Mouse (Mus musculus) embryo, embryonic 10 days (tissue): Measurements from ENCODE around the gene Mobp.

Experiments
- DNase-seq: peaks from one replicate; pipeline ENCODE4 v3.0.0-alpha.2; 2015; ENCODE audit warnings: low spot score

The Mobp gene

DNA sequence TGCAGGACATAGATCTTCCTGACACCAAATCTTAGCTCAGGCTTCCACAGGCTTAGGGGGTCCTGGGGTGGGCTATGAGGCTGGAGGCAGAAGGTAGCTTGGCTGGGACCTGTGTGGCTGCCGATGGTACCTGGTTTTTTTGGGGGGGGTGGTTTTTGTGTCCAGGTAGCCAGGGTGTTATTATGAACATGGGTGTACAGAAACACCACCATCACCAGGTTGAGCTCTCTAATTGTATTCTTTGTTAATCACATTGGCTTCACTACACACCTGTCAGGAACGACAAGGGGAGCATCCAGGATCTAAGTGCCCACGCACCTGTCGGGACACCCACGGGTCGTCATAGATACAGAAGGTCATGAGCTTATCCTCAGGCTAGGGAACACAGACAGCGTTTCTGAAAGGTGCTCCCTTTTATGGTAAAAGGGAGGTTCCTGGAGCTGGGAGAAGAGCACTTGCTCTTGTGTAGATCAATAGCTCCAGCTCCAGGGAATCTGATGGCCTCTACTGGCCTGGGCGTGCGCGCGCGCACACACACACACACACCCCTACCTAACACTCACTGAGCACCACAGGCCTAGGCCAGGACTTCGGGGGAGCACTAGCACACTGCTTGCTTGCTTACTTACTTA is 14.9 kb upstream of the Mobp start:
- no peak for DNase-seq

DNA sequence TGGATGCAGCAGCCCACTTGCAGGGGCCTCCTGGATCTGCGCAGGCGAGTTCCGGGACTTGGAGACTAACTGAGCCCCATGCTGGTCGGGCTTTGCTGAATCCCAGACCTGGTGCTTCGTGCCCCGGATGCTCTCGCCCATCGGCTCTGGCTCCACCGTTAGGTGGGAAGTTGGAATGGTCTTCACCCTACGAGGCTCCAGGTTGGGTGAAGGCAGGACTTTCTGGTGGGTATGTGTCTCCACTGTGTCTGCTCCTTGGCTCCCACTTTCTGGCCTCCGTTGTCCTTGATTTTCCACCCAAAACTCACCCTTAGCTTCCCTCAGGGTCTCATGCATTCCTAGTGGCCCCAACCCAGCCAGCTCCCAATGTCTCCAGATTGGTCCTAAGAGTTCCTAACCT is 14.1 kb upstream of the Mobp start:
- DNase-seq = no peak

DNA sequence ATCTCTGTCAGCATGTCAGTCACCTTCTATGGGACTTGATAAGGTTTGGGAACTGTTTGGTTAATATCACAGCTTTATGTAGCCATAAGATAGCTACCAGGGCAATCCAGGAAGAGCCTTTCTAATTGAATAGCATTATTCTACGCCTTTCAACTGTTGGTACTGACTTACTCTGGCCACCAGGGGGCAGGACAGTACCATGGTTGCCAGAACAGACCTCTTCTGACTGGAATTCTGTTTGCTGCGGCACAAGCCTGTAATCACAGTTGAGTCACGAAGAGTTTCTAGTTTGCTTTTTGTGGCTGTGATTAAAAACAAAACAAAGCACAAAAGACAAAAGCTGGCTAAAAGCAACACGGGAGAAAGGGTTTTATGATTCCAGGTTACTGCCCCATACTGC is 8.9 kb upstream of the Mobp start:
- peak; percentile 90 for DNase-seq

DNA sequence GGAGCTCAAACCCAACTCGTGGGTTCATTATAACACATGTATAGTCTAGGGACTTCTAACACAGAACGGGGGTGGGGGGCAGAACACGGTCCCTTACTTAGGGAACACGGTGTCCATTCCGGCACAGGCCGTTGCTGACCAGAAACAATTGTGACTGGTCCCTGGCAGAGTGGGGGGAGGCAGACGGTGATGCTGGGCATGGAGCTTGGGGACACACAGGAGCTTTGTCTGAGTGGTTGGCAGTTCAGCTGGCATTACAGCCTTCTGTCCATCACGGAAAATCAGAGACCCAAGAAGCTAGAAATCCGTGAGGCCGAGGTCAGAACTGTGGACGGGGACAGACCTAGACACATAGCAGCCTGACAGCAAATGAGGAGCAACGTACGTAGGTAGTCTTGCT is 5.0 kb upstream of the Mobp start:
- DNase-seq = no peak

DNA sequence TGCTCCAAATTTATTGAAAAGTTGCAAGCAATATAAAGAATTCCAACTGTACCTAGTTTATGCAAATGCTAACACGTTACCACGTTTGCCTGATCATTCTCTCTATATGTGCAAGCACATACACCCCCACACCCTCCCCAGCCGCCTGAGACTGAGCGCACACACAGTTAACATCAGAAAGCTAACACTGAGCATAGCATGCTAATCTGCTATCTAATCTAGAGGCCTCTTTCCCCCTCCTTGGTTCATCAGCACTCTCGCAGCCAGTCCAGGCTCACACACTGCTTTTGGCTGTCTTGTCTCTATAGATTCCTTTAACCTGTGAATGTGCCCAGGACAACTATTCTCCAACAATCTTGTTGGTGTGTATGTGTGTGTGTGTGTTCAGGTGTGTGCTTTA is 1.6 kb downstream of the Mobp start:
- DNase-seq = no peak

DNA sequence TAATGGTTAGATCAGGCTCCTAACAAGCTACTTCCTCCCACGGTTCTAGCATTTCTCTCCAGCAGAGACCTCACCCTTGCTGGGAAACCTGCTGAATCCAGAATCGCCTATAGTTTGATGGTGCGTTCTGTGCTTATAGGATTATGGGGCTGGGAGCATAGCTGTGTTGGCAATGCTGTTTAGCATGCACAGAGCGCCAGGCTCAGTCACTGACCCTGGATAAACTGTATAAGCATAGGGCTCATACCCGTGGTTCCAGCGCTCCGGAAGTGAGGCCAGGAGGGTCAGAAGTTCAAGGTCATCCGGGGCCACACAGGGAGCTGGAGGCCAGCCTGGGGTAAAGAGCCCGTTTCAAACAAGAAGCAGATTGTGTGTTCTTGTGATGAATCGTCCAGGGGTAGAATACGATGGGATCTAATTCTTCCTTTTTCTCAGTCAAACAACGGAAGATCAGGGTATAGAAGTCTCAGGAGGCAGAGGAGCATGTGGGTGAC is 2.4 kb downstream of the Mobp start:
- no peak for DNase-seq

DNA sequence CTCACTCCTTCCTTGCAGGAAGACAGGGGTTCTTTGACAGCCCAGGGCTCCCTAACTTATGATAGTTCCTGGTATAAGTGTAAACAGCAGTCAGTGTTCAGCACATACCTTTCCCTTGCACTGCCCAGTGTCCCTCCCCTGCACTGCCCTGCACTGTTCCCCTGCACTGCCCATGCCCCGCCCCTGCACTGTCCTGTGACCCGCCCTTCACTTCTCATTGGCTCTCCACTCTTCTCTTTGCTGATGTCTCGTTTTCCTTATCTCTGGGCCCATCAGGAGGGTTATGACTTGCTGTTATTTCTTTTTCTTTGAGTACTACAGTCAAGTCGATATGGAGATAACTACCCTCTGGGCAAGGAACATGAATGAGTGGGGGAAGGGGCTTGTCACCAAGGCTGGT is 8.5 kb downstream of the Mobp start:
- DNase-seq = no peak

DNA sequence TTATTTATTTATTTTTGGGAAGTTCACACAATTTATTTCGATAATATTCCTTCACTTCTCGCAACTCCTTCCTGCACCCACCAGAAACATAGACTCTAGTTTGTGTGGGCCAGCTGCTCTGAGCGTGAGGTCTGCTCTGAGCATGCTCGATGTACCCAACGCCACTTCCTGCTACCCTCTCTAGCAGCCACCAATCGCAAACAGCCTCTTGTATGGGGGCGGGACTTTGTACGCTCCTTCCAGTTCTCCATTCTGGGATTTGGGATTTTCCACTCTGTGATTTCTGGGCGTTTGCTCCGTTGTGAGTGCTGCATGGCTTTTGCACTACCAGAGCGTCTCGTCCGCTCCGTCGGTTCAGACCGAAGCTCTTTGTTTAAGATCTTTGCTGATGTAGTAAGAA is 14.4 kb downstream of the Mobp start:
- DNase-seq = no peak

DNA sequence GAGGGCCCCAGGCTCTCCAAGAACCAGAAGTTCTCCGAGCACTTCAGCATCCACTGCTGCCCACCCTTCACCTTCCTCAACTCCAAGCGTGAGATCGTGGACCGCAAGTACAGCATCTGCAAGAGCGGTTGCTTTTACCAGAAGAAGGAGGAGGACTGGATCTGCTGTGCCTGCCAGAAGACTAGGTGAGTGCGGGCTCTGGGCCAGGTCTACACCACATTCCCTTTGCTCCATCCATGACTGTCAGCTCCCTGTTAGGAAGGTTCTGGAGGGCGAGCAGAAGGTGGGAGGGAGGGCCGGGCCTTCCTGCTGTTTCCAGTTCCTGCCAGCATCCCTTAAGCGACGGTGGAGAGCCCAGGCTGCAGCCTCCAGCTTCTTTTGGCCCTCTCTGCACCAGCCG is 18.3 kb downstream of the Mobp start:
- DNase-seq = no peak

DNA sequence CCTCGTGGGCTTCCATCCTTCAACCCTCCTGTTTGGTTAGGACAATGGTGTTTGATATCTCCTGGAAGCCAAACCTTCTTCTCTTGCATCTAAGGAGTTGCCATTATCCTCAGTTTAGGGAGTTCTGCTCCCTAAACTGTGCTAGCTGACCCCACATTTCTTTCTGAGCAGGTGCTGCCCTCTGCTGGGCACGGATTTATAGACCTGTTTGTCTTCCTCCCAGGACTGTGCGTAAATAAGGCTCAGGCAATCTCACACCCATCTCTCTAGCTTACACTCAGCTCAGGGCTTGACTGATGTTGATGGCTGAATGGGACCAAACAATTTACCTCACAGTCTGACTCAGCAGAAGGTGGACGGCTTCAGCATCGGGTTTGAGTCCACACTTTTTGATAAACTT is 21.8 kb downstream of the Mobp start:
- peak; percentile 67 for DNase-seq

DNA sequence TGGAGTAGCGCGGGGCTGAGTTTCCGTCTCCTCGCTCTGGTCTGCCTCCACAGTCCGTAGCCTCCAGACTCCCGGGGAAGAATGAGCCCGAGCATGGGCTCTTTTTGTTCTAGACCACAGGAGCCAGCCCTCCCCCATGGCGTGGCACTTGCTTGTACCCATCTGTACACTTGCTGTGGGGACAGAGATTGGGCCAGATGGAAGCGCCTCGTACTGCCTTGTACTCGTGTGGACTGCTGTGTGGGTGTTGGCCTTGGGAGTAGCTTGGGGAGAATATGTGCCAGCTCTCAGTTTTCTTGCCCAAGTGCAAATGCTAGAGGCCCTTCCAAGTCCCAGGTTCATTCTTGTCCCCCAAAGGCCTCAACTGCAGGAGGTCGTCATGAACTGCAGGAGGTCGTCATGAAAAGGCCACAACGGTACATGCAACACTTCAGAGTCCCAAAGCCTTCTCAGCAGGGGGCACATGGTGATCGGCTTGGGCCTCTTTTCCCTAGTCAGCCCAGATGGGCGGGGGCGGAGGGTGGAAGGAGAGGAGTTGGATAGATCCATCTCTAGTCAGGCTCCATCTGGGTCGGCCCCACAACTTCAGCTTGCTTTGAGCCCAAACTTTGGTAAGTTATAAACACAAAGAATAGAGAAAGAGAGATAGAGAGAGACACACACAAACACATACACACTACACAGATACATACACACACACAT is 25.1 kb downstream of the Mobp start:
- DNase-seq = no peak

DNA sequence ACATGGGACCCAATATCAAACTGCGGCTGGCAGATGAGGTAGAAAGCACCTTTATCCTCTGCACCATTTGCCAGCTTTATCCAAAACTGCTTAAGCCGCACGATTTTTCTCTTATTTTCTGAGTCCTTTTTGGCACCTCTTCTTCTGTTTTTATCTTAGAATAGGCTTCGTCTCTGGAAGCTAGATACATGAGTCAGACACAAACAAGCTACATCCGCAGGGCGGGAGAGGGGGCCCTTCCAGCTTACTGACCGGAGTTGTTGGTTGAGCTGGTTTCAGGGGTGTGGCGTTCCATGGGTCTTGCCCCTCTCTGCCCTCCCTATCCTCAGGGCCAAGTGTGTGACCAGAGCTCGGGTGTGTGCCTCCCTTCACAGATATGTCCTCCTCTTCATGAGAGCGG is 29.3 kb downstream of the Mobp start:
- DNase-seq = no peak

DNA sequence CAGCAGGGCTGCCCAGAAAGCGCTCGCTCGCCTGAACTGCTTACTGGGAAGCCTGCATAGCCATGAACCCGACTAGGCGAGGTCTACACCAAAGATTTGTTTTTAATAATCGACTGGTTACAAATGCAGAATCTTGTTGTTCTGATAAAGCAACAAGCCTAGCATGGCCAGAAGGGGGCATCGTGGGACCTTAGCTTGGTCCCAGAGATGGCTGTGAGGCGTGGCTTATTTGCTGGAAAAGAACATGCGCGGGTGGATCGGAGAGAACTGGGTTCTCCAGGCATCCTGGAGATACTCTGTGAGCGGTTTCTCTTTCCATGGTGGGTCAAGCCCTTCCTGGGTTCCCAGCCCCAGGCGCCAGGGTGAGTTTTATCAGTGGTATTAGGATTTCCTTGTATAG is 35.0 kb downstream of the Mobp start:
- DNase-seq = peak; percentile 73

DNA sequence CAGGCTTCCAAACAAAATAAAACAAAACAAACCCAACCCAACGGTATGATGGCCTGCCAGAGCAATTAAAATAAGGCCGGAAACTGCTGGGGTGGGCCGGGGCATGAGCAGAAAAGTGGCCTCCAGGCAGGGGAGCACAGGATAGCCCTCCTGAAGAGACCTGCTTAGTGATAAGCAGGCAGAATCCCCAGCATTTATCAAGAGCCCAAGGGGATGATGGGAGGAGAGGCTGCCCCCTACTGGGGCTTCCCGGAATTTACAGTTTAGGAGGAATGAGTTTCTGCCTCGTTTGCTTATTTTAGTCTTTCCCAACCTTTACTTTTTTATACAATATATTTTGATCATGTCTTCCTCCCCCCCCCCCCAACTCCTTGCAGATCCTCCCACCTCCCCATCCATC is 37.3 kb downstream of the Mobp start:
- no peak for DNase-seq

DNA sequence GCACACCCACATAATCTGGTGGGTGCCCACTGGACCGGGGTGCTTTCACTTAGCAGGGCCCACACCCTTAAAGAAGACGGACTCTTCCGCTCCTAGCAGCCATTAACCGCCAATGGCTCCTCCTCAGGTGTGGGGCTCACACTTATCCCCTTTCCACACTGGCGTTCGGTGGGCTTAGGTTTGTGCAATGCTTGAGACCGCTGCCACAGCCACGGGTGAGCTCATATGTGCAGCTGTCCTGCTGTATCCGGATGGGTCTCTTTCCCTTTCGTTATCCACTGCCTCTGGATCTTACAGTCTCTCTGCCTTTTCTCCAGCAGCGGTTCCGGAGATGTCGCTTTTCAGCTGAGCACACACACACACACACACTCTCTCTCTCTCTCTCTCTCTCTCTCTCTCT is 41.4 kb downstream of the Mobp start:
- DNase-seq = peak; percentile 6

DNA sequence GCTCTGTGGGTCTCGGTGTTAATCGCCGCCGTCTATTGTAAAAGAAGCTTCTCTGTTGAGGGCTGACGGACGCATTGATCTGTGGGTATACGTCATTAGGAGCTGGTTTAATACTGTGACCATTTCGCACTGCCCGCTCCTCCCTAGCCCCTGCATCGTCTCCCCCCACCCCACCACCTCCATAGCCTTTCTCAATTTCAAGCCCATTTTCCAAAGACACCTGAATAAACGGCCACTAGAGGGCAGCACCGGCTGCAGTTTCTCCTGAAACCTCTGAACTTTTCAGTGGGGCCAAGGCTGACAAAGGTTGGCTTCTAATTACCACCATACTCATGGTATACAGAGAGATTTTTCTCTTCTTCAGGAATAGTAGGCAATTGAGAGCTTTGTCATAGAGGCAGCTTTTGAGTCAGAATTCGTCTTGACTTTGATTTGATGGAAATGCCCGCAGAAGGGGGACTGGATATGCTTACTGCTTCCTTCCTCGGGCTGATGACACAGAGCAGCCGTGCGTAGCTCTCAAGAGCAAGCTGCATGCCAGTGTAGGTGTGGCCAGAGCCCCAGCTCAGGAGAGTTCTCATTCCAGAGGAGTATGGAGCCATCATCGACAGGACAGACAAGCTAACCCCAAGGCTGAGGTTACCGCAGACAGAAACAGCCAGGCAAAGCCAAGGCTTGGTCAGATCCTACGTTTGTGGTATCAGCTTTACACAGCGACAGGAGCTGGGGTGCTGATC is 42.0 kb downstream of the Mobp start:
- peak; percentile 87 for DNase-seq

DNA sequence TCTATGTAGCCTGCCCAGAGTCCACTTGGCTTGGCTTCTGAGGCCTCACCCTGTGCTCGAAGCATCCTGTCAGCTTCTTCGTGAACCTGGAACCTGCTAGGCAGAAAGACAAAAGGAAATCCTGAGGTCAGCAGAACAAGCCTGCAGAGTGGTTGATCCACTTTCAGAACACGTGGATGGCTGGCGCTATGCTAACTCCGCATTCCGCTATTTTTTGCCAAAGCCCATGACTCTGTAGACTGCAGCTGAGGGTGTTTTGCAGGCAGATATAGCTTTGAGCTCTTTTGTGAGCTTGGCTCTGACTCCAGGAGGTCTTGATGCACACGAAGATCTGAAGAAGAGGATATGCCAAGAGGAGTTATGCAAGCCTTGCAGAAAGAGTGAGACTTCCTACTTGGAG is 43.2 kb downstream of the Mobp start:
- DNase-seq = no peak

DNA sequence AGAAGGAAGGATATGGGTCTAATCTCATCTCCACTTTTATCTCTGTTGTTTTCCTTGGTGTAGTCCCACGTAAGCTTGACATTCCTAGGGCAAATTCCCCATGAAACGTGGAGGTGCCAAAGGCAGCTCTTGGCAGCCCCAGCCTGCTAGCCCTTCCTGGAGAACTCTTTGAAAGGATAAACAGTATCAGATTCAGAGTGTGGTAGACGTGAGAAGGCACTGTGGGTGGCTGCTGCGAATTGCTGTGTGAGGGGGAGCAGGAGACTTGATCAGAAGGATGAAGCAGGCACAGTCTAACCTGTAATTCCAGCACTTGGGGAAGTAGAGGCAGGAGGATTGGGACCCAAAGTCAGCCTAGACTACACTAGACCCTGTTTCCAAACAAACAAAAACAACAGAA is 51.4 kb downstream of the Mobp start:
- DNase-seq = no peak

DNA sequence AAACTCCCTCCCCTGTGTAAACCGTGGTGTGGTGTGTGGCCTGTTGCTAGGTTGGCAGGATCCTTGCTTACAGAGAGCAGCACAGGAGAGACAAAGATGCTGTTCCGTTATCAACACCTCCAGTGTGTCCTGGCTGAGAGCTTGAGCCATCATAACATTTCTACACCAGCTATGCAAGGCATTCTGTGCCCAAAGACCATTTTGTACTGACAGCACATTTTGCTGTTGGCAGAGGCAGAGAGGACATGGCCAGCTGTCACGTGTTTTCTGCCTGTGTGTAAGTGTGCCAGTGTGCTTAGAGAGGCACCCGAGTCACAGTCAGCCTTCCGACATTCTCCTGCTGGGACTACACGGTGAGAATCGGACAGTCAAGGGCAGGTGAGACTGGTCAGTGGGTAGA is 52.2 kb downstream of the Mobp start:
- no peak for DNase-seq

DNA sequence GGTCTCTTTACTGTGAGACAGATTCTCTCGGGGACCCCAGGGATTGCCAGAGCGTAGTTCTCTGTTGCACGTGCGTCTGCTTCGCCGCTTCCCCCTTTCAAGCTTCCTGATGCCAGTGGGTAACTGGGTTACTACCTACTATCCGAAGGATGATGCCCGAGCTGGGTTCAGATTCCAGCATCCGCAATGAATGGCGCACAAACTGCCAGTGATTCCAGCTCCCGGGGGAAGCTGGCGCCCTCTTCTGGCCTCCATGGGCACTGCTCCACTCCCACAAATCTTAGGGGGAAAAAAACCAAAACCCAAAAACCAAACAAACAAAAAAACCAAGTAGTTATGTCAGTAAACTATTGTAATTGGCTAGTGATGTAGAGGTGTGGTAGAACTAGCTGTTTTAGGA is 53.2 kb downstream of the Mobp start:
- DNase-seq = peak; percentile 13

DNA sequence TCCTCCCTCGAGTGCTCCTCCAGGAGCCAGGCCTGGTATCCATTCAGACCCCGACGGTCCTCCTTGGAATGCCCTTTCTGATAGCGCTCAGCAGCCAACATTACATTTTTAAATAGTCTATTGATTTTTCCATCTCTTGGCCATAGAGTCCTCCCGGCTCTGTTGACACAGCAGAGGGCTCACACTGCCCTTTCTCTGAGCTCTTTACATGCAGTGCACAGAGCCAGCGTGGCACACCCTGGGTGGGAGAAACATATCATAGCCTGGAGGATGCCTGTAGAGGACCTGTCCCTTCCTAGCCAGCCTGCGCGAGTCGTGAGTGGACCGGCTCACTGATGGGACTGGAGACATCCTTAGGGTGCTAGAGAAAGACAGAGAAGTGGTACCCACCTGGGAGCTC is 54.4 kb downstream of the Mobp start:
- no peak for DNase-seq

DNA sequence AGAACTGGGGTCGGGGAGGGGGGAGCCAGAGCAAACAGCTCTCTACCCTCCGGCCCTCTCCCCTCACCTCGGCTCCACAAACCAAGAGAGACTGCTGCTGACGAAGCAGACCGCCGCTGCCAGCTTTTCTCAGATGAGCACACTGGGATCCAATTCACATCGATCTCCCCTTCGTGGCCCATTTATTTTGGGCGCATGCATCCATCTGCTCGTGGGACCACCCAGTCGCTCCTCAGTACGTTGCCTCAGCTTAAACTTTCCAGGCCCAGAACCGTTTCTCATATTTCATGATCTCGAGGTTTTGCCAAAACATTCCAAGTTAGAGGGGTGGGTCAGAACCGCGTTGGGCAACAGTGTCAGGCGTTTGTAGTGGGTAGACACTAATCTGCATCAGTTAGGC is 57.4 kb downstream of the Mobp start:
- no peak for DNase-seq

DNA sequence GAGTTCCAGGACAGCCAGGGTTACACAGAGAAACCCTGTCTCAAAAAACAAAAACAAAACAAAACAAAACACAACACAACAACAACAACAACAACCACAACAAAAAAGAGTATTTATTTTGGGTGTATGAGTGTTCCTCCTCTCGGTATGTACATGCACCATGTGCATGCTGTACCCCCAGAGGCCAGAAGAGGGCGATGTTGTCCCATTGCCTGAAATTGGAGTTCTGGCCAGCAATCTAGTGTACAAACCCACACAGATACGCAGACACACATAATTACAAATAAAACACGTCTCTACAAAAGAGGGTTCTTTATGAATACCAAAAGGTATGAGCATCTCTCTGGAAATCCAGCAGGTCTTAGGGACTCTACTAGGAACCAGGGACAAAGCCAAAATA is 60.6 kb downstream of the Mobp start:
- DNase-seq = peak; percentile 53
